Mouse (Mus musculus) kidney, postnatal 4 days (tissue): ENCODE measurements around the gene Sacm1l.

Source experiments
- DNase-seq, 2 experiments: peaks; one replicate each; pipeline ENCODE4 v3.0.0; 2021; ENCODE audit warnings: mixed read lengths in 2 of 2

Sacm1l gene

DNA sequence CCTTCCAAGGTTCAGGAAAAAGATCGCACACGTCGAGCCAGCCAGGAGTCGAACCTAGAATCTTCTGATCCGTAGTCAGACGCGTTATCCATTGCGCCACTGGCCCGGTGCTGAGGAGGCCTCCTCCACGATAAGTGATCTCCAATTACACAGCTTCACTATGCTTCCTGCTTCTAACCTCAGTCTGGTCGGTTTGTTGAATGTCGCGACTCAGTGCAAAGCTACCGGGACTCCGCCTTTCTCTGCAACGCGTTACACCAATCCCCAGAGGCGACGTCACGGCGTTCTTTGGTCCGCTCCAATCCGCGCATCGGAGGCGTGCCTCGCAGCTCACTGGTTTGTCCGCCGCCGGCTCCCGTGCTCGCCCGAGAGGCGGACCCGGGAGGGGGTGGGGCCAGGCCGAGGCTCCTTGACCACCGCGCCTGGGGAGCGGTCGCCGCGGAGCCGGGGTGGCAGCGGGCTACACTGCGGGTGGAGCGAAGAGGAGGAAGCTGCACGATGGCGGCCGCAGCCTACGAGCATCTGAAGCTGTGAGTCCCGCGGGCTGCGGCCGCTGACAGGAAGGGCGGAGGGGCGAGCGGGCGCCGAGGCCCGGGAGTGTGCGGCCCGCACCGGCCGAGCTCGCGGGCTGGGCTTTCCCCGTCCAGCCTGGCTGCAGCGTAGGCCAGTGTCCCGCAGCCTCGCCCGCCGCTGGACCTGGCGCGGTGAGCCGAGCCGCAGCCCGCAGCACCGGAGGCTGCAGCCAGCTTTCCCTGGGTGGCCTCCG lies at the start of gene Sacm1l:
Sacm1l (plus strand) TSS at position 368 of the 766 bp plus-strand sequence.
- DNase-seq = peak; percentile 99 to 100

DNA sequence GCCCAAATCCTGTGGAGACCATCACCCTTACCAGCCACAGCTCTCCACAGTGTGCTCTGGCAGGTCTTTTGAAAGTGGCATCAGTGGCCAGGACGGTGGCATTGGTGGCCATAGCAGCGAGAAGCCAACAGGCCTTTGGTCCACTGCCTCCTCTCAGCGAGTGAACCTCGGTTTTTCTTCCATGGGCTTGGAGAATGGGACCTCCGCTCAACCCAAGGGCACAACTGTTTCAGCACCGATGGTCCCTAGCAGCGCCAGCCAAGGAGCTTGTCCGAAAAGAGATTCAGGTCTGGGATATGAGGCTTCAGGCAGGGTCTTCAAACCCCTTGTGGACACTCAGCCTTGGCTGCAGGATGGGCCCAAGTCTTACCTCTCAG lies 49.7 kb upstream of the Sacm1l start:
- DNase-seq = no peak

DNA sequence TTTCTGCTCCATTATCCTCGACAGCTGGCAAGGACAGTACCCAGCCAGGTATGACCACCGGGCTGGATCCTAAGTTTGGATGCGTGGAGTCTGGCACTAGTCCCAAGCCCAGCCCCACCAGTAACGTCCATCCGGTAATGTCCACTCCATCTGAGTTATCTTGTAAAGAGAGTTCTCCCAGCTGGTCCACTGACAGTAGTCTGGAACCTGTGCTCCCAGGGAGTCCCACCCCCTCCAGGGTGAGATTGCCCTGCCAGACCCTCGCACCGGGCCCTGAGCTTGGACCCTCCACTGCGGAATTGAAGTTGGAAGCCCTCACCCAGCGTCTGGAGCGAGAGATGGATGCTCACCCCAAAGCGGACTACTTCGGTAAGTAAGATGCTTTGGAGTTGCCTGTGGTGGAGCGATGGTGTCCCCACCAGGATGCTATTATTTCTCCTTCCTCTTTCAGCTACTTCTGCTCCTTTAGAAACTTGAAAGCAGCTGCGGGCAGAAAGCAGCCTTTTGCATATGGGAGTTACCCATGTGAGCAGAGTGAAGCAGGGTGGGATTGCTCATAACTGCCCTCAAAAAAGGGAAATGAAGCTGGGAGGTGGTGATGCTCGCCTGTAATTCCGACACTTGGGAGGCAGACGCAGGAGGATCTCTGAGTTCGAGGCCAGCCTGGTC lies 49.2 kb upstream of the Sacm1l start:
- DNase-seq = peak; percentile 11 to 26

DNA sequence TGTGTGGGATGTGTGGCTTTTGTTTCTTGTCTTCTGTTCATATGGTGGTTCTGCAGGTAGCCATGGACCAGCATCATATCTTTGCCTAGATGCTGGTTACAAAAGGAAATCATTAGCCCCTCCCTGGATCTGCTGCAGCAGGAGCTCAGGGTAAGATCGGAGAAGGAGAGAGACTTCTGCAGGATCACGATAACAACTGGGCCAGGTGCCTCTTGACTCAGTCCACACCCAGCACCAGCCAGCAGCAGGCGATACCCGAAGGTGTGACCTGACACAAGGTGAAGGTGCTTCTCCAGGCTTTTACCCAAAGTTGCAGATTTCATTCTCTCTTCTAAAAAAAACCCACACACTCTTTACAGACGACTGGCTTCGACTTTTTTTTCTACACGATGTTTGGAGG lies 48.4 kb upstream of the Sacm1l start:
- no peak for DNase-seq

DNA sequence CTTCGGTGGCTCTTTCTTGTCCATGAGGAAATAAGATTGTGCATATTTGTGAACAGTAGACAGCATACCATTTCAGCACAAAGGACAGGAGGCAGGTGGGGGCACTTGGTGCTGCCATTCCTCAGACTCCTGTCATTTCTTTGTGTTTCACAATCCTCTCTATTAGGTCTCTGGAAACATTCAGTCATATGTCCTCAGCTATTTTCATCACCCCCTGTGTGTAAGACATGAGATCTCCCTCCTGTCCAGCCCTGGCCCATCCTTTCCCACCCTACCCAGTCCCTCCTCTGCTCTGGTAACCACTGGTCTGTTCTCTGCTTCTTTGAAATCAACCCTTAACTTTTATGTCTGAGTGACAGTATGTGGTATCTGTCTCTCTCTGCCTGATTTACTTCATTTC lies 46.0 kb upstream of the Sacm1l start:
- no peak for DNase-seq

DNA sequence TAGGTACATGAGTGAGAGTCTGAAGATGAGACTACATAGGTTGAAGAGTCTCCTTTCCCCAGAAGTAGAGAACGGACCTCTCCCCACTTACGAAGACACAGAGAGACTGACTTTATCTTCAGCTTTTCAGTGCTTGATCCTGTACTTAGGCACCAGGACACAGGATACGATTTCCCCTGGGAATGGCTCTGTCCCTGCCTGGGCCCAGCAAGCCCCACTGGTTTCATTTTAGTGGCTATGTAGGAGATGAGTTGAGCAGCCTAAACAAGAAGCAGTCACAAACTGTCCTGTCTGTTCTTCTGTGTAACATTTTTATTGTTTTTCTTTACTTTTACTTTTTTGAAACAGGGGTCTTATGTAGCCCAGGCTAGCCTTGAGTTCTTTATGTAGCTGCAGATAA lies 44.7 kb upstream of the Sacm1l start:
- no peak for DNase-seq

DNA sequence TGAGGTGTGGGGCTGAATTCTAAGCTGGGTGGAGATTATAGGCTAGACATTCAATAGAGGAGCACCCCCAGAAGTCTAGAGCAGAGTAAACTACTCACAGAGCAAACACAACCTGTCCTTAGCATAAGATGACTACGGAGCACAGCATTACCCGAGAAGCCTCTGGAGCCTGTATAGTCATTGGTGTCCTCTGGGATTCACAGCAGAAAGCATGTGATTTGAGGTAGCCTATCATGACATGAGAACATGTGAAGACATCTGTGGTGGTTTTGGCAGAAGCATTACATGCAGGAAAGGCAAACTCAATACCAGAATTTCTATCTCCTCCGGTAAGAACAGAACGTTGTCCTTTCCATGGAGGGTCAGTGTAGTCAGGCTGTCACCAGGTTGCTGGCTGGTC lies 44.0 kb upstream of the Sacm1l start:
- no peak for DNase-seq

DNA sequence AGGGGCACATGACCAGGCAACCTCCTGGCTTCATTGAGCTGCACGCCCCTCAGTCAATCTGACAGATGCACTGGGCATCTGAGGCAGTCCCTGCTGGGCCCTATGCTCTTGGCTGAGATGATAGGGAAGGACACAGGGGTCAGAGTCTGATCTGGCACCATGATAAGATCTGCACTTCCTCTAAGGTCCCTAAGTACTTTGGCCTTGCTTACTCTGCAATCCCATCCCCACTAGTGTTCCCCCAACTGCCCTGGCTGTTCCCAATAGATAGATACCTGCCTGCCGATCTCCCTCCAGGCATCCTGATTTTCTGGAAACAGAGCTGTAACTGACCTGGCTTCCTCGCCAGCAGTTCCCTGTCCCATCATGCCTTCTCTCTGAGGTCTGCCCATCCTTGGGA lies 42.9 kb upstream of the Sacm1l start:
- DNase-seq = no peak

DNA sequence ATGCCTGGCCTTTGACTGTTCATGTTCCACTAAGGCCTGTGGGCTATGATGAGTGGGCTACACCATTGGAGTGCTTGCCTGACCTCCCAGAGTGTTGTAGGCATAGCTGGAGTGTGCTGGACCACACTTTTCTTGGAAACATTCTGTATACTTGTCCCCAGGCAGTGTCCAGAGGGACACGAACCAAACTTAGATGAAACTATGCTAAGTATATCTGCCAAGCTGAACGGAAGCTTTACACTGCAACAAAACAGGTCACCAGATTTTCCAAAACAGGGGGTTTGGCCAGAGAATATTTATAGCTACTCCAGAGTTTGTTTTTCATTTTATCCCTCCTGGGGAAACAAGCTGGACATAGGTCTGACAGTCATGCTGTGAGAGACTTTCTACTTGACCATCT lies 40.5 kb upstream of the Sacm1l start:
- no peak for DNase-seq

DNA sequence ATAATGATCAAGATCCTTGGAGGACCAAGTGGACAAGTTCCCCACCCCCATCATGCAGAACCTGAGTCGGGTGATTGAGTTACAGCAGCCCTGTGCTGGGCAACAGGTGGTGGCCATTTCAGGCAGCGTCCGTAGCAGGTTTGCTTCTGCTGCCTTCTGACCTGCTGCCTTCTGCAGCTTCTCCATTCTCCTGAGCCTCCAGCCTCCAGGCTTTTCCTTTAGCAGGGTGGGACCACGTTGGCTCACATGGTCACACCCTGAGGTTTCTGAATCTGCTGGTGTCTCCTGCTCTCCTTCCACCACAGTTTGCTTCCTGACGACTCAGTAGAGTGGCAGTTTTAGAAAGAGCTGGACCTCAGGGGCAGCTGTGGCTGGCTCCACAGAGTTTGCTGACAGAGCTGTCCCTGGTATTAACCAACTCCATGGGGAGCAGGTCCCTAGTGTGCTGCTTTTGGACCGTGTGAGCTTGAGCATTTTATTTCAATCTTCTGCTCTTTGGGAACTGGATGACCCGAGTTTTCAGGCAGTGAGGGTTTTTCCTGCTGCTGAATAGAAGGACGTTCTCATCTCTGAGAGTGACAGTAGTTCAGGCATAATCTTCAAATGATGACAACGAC lies 39.7 kb upstream of the Sacm1l start:
- DNase-seq = peak in 1 of 2 experiments; percentile 22

DNA sequence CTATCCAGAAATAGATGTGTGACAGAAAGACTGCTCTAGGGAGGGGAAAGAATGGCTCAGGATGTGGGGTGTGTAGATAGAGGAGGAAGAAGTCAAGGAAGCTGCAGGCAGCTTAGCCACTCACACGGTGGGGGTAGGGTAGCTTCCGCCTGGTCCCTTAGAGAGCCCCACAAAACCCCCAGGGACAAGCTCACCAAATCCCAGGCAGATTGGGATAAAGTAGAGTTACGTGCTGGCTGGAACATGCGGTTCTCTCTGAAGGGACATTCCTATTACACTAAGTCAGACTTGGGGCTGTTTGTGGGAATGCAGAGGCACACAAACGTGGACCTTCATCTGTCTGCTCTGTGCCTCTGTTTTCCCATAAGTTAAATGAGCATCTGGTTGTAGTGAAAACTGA lies 38.6 kb upstream of the Sacm1l start:
- DNase-seq = no peak

DNA sequence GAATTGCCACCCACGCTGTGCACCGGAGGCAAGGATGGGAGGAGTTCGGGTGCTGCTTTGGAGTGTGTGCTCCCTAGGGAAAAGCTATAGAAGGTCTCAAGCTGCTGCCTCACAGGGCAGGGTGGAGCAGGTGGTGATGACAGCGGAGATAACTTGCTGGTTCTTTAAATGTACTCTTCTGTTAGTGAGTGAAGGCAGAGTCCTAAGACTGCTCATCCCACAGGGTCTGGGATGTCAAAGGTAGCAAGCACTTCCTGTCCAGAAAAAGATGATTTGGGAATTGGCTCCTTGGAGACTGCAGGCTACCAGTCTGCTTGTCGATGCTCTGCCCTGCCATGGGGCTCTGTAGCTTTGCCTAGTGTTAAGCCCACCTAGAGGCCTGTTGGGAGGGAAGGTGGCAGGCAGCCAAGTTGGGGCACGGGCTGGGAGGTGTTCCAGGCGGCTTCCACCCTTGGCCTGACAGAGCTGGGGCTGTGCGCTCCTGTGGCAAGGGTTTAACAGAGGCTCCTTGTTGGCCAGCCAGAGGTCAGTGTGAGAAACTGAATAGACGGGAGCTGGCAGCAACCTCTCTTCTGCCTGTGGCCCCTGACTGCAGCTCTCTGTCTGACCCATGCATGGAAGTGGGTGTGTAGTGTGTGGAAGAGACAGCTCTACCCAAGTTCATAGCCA lies 37.5 kb upstream of the Sacm1l start:
- DNase-seq = peak; percentile 58 to 66

DNA sequence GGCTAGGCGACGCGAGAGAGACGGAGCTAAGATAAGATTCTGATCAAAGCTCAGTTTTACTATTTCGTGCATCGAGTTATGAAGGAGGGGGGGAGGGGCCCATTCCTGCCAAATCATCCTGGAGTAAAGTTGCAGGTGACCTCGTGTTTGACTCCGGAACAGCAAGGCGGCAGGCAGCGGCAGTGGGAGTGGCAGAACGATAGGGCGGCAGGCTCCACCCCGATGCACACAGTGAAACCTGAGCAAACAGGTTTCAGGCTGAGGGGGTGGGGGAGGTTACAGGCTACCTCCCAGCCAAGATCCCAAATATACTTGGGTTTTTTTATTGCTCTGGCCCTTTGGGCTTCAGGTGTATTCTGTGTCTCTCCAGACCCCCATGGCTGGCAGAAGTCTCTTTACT lies 32.9 kb upstream of the Sacm1l start:
- DNase-seq = peak; percentile 50 to 66

DNA sequence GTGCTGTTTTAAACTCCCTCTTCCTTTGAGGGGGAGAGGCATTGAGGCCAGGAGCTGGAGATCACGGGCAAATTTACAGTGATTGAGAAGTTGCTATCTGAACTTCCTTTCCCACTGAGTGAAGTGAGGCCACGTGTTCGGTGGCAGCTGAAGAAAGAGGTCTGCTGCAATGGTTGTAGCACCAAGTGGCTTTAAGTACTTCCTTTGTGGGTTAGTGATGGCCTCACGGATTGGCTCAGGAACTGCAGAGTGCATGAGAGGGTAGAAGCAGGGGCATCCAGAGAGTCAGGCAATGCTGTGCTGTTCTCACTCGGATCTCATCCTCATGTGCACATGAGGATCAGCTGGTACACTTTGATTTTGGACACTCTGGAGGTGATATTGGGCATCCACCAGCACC lies 31.7 kb upstream of the Sacm1l start:
- no peak for DNase-seq

DNA sequence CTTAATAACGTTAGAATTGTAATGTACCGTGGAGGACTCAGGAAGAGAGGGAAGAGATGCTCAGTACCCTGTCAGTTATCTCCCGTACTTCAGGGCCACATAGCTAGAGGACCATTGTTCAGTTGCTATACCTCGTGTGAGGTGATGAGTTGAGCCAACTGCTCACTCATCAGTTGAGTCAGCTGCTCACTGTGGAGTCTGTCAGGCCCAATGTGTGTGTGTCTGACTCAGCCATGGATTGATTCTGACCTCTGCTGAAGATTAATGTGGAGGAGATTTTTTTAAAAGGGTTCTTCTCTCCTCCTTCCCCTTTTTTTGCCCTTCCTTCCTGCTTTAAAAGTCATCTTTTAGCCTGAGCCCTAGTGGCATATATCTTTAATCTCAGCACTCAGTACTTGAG lies 29.1 kb upstream of the Sacm1l start:
- DNase-seq = no peak

DNA sequence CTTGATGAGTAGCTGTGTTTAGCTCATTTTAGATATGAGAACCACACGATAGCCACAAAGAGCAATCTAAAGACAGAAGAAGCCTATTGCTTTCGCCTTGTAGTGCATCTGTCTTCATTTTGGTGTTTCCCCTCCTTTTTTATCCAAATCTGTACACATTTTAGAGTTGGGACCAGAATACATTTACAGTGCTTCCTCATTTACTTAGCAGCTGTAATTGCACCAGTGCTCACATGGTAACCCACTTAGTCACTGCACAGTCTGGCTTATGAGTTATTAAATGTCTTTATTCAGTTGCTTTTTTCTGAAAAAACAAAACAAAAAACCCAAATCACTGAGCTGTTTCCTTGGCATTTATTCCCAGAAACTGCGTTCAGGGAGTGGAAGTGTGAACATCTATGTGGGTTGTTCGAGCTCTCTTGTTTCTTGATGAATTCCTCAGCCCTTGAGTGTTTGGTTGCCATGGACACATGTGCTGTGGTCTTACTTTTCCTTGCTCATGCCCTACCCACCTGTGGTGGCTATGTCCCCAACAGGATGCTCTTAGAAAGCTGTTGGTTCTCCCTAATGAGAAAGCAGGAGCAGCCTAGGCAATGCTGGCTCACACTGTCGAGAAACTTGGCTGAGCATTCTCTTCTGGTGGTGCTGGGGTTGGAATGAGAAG lies 26.3 kb upstream of the Sacm1l start:
- DNase-seq = no peak

DNA sequence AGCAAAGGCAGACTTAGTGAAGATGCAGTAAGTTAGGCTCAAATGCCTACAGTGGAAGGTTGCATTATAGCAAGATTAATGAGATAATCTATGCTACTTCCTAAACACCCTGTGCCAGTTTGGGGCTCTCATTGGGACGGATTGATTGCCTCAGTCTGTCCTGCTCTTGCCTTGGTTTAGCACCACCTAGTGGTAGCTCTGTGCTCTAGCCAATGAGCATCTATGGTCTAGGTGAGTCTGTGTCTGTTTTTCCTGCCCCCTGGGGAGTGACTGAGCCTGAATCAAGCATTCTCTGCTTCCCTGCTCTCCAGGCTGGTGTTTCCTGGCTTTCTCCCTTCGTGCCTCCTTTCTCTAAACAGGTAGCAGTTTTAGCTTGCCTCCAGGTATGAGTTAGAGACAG lies 25.2 kb upstream of the Sacm1l start:
- peak; percentile 49 to 75 for DNase-seq

DNA sequence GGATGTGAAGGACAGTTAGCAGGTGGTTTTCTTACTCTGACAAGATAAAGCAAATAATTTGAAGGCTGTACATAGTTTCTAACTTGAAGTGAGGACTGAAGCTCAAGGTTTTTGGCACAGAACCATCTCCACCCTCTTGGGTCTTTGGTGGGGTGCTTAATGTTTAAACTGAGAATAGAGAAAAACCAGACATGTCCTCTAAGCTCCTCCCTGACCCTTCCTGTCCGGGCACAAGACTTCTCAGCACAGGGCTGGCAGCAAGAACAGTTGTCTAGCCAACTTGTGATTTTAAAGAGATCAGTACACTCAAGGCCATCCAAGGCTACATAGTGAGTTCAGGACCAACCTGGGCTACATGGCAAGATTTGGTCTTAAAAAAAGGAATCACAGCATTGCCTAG lies 24.0 kb upstream of the Sacm1l start:
- no peak for DNase-seq

DNA sequence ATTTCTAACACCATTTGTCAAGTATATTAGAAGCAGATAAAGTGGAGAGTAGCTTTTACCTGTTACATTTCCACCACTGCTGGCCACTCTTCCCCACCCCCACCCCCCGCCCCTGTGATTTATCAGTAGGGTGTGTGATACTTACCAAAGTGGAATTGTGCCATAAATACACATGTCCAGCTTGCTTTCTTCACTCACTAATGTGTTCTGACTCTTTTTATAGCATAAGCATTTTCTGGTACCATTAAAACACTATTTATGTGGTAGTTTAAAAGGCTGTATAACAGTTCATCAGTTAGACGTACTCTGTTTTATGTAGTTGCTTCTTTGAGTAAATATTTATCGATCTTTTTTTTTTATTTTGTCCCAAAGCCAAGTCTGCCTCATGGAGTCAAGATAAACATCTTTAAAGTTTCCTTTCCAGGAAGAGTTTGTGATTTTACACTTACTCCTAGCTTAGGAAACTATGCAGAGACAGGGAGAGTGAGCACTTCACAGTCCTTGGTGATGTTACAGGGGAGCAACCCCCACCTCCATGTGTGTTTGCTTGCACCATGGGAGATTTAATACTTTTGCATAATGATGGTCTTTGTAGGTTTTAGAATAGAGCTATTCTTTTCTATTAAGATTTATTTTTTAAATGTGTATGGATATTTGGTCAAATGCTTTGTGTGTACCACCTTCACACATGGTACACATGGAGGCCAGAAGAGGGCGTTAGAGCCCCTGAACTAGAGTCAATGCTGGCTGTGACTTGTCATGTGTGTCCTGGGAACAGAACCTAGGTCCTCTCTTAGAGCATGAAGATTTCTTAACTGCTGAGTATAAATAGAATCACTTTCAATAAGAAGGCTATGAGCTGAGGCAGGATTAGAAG lies 23.1 kb upstream of the Sacm1l start:
- DNase-seq = no peak

DNA sequence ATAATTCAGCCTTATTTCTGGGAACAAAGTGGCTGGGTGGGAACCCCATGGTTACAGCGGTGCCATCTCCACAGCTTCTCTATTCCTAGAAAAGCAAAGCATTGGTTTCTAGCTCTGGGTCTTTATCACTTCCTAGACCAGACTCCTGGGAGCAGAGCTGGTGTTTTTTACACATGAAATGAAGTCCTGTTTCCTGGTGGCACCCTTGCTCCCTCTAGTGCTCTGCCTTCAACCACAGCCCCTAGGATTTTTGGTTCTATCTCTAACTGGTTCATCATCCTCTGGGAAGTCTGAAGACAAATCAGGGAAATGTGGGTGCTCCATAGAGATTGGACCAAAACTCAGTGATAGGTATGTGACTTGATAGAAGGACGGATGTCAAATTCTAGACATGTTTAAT lies 22.2 kb upstream of the Sacm1l start:
- DNase-seq = no peak

DNA sequence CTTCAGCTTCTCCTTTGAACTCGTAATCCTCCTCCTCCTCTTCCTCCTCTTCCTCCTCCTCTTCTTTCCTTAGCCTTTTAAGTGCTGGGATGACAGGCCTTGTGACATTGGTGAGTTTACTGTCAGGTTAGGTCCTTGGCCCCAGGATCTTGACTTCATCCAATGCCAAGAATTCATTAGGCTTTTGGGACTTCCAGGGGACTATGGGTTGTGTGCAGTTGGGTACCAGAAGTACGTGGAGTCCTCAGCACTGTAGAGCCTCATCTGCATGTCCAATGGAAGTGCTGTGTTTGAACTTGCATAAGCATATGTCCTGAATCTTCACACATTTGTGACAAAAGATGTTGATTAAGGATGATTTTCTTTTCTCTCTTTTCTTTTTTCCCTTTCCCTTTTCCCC lies 20.6 kb upstream of the Sacm1l start:
- DNase-seq = no peak
